In the genomic region with DNA sequence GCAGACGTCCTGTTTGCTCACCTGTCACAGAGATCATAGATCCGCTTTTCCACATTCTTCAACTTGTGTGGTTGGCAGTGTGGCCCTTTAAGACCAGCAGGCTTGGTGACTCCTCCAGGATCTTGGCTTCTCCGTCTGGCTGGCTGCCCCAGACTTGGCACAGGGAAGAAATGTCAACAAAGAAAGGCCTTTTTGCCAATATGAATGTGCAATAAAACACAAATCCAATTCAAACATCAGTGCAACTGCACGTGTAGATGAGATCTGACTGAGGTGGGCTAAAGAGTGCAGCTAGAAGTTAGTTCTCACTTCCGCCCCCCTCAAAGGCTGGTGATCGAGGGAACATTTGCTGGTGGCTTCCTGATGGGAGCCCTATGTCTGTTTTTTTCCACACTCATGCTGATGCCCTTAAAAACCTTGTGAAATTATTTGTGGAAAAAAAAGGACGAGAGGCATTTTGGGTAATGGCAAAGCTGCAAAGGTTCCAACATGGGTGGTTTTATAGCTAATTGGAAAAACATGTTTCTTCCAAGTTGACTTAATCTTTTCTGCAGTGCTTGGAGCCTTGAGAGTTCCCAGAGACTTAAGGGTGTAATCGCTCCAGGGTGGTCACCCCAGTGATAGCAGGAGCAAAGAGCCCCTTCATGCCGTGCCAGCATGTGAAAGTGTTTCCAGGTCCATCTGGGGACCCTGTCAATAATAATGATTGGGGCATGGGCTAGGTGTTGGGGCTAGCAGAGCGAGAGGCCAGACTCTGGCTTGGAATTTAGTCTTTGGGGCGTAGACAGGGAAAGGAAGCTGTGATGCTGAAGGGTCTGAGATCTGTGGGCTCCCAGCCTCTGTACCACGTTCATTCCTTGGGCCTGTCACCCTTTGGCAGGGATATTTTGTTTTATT, we compare ENCODE assay signal across 8 mouse cellular contexts. TPM values are rescaled to one million over a fixed set of nuclear protein-coding genes. Genes with fewer than 3 reads are reported as not detected.
A peak's percentile ranks its signal among the peaks of the same experiment; 100 is the strongest.
DNase-seq lines count a peak whose midpoint lies in the region; ATAC-seq lines count a peak whose summit lies in the region.
"Had no signal": no experiment of that assay in that cellular context is flagged by ENCODE, and none has a peak within 500 bp of the region (broad histone marks: within the 10 kb centered on the region; RNA-seq: fewer than 3 reads in every experiment).

No protein-coding gene starts in this region.

- H3K27me3 ChIP-seq in limb, embryonic 12.5 days = no peaks in the 10 kb centered on the region
- no peaks in the 10 kb centered on the region for H3K27me3 ChIP-seq in stomach, embryonic 15.5 days (replicated peaks)

- peak overlapping the region; percentile 85 for H3K27ac ChIP-seq in limb, embryonic 12.5 days
- H3K27ac ChIP-seq in stomach, embryonic 15.5 days = peak overlapping the region; percentile 67

- H3K36me3 ChIP-seq in limb, embryonic 12.5 days = no peaks in the 10 kb centered on the region
- H3K36me3 ChIP-seq in stomach, embryonic 15.5 days = no peaks in the 10 kb centered on the region

- peak; percentile 78 for ATAC-seq in limb, embryonic 12.5 days (ENCODE audit: insufficient number of reproducible peaks, insufficient read depth, low FRiP score, low TSS enrichment, low read depth)
- ATAC-seq in stomach, embryonic 15.5 days (ENCODE audit: insufficient read depth, low FRiP score, low read depth) = peak; percentile 63

- peak; percentile 54 for DNase-seq in urinary bladder, adult 2 months (ENCODE audit: low spot score)
- DNase-seq in urinary bladder, postnatal 10 days (ENCODE audit: low spot score) = no peak
- peak; percentile 87 to 90 for DNase-seq in cerebellum, postnatal 25 days
- peak; percentile 60 for DNase-seq in heart, postnatal 25 days (ENCODE audit: low spot score)
- no peak for DNase-seq in thymus, postnatal 36 days

- intact Hi-C loops in heart, postnatal 25 days (cut with DNase I) = loop anchor here (5.0 kb wide), 1 partner anchor 213 kb away; no protein-coding TSS in a partner anchor

- H3K4me2 ChIP-seq in limb, embryonic 12.5 days = peak overlapping the region; percentile 23
- H3K4me2 ChIP-seq in stomach, embryonic 15.5 days = no peak overlapping the region

- no peaks in the 10 kb centered on the region for H3K9me3 ChIP-seq in limb, embryonic 12.5 days
- H3K9me3 ChIP-seq in stomach, embryonic 15.5 days = no peaks in the 10 kb centered on the region

- H3K4me3 ChIP-seq in limb, embryonic 12.5 days (replicated peaks) = no peak overlapping the region
- H3K4me3 ChIP-seq in stomach, embryonic 15.5 days (replicated peaks) = no peak overlapping the region

- WGBS in limb, embryonic 12.5 days = 23% methylated on average over 12 of the region's 12 CpGs
- 47% methylated on average over 12 of the region's 12 CpGs for WGBS in stomach, embryonic 15.5 days

- H3K9ac ChIP-seq in limb, embryonic 12.5 days (replicated peaks) = no peak overlapping the region
- H3K9ac ChIP-seq in stomach, embryonic 15.5 days = no peak overlapping the region

- peaks cover 37% of the 10 kb centered on the region for H3K4me1 ChIP-seq in limb, embryonic 12.5 days (replicated peaks)
- peaks cover 23% of the 10 kb centered on the region for H3K4me1 ChIP-seq in stomach, embryonic 15.5 days

RNA-seq across cellular contexts. Expression of gene Rmi2, which starts 15.4 kb away (rescaled TPM):
- 0.31 and 0.66 TPM in 2 replicates for polyA plus RNA-seq in urinary bladder, adult 2 months (2012; rRNA removed)
- under 1 TPM; 0.56 to 0.62 TPM for total RNA-seq in heart, postnatal 25 days (2021)
- polyA plus RNA-seq in limb, embryonic 12.5 days (2016; fragmentation: Nextera tagmentation; extraction: Ambion mirVana) = 5.1 and 5.6 TPM in 2 replicates
- polyA plus RNA-seq in stomach, embryonic 15.5 days (2015; fragmentation: Nextera tagmentation; extraction: Ambion mirVana) = 3.4 and 3.7 TPM in 2 replicates

RNA-seq across cellular contexts. Expression of gene Gm11172, which starts 37.5 kb away (rescaled TPM):
- polyA plus RNA-seq in urinary bladder, adult 2 months (2012; rRNA removed) = not detected in 2 replicates
- total RNA-seq in heart, postnatal 25 days (2021) = not detected
- polyA plus RNA-seq in limb, embryonic 12.5 days (2016; fragmentation: Nextera tagmentation; extraction: Ambion mirVana) = not detected in 2 replicates
- polyA plus RNA-seq in stomach, embryonic 15.5 days (2015; fragmentation: Nextera tagmentation; extraction: Ambion mirVana) = not detected in 2 replicates
- polyA plus RNA-seq: spleen, adult 2 months had no signal

RNA-seq across cellular contexts. Expression of gene Prm1, which starts 44.6 kb away (rescaled TPM):
- polyA plus RNA-seq in urinary bladder, adult 2 months (2012; rRNA removed) = not detected in 2 replicates
- total RNA-seq in heart, postnatal 25 days (2021) = not detected
- polyA plus RNA-seq in limb, embryonic 12.5 days (2016; fragmentation: Nextera tagmentation; extraction: Ambion mirVana) = 0.51 TPM in 1 of 2 replicates, not detected in the other
- not detected in 2 replicates for polyA plus RNA-seq in stomach, embryonic 15.5 days (2015; fragmentation: Nextera tagmentation; extraction: Ambion mirVana)

RNA-seq across cellular contexts. Expression of gene Prm2, which starts 54.3 kb away (rescaled TPM):
- polyA plus RNA-seq in urinary bladder, adult 2 months (2012; rRNA removed) = not detected in 2 replicates
- not detected for total RNA-seq in heart, postnatal 25 days (2021)
- polyA plus RNA-seq in limb, embryonic 12.5 days (2016; fragmentation: Nextera tagmentation; extraction: Ambion mirVana) = not detected in 2 replicates
- polyA plus RNA-seq in stomach, embryonic 15.5 days (2015; fragmentation: Nextera tagmentation; extraction: Ambion mirVana) = not detected in 2 replicates
- polyA plus RNA-seq: spleen, adult 2 months had no signal

RNA-seq across cellular contexts. Expression of gene Prm3, which starts 59.5 kb away (rescaled TPM):
- polyA plus RNA-seq in urinary bladder, adult 2 months (2012; rRNA removed) = not detected in 2 replicates
- not detected for total RNA-seq in heart, postnatal 25 days (2021)
- not detected in 2 replicates for polyA plus RNA-seq in limb, embryonic 12.5 days (2016; fragmentation: Nextera tagmentation; extraction: Ambion mirVana)
- not detected in 2 replicates for polyA plus RNA-seq in stomach, embryonic 15.5 days (2015; fragmentation: Nextera tagmentation; extraction: Ambion mirVana)
- polyA plus RNA-seq: spleen, adult 2 months had no signal

Comparison
In these comparisons a context has a peak if more than half of its experiments do, and no peak if none do; other contexts are left out.
1. DNase-seq: peak in urinary bladder, adult 2 months (single experiment), cerebellum, postnatal 25 days (2 of 2) and heart, postnatal 25 days (single experiment); none in urinary bladder, postnatal 10 days (single experiment) and thymus, postnatal 36 days (0 of 2).